Mouse (Mus musculus): ENCODE data around the gene Fry. TPM values are rescaled to one million over a fixed set of nuclear protein-coding genes. Genes with fewer than 3 reads are reported as not detected.

Fry gene
- polyA plus RNA-seq, 1 experiment from 2014 or later: 43.4 TPM

- WGBS: 85% methylated on average over 7 of the region's 7 CpGs
- no peak for ATAC-seq
- Histone ChIP-seq H3K4me2 (ENCODE audit: low read length) (no peak overlapping the region), H3K27me3 (replicated peaks; ENCODE audit: control insufficient read depth, insufficient read depth, low read length) (no peaks in the 10 kb centered on the region), H3K27ac (ENCODE audit: low read depth, low read length) (no peak overlapping the region), H3K36me3 (ENCODE audit: control insufficient read depth, insufficient read depth, low read length) (no peaks in the 10 kb centered on the region), H3K9me3 (ENCODE audit: control insufficient read depth, low read length) (no peaks in the 10 kb centered on the region), H3K4me3 (ENCODE audit: low read length) (no peak overlapping the region), H3K9ac (ENCODE audit: low read depth, low read length) (no peak overlapping the region), H3K4me1 (ENCODE audit: control insufficient read depth, insufficient read depth, low read depth, low read length) (no peaks in the 10 kb centered on the region)
These were observed 12.1 kb upstream of the Fry start for GRCm38 (mm10) chr5:150106358-150106757.

- ATAC-seq: no peak
- Histone ChIP-seq H3K36me3 (ENCODE audit: control insufficient read depth, insufficient read depth, low read length) (no peaks in the 10 kb centered on the region), H3K27me3 (replicated peaks; ENCODE audit: control insufficient read depth, insufficient read depth, low read length) (no peaks in the 10 kb centered on the region), H3K9me3 (ENCODE audit: control insufficient read depth, low read length) (no peaks in the 10 kb centered on the region), H3K27ac (ENCODE audit: low read depth, low read length) (no peak overlapping the region), H3K4me3 (ENCODE audit: low read length) (no peak overlapping the region), H3K4me1 (ENCODE audit: control insufficient read depth, insufficient read depth, low read depth, low read length) (peaks cover 11% of the 10 kb centered on the region), H3K4me2 (ENCODE audit: low read length) (no peak overlapping the region), H3K9ac (ENCODE audit: low read depth, low read length) (no peak overlapping the region)
- WGBS: 43% methylated on average over 8 of the region's 8 CpGs
These were observed 7.2 kb upstream of the Fry start for GRCm38 (mm10) chr5:150111236-150111635.

GRCm38 (mm10) chr5:150114007-150114406 lies 4.4 kb upstream of the Fry start:
- Histone ChIP-seq H3K36me3 (ENCODE audit: control insufficient read depth, insufficient read depth, low read length) (no peaks in the 10 kb centered on the region), H3K4me2 (ENCODE audit: low read length) (no peak overlapping the region), H3K9me3 (ENCODE audit: control insufficient read depth, low read length) (no peaks in the 10 kb centered on the region), H3K9ac (ENCODE audit: low read depth, low read length) (no peak overlapping the region), H3K4me3 (ENCODE audit: low read length) (no peak overlapping the region), H3K27me3 (replicated peaks; ENCODE audit: control insufficient read depth, insufficient read depth, low read length) (no peaks in the 10 kb centered on the region), H3K4me1 (ENCODE audit: control insufficient read depth, insufficient read depth, low read depth, low read length) (peaks cover 12% of the 10 kb centered on the region), H3K27ac (ENCODE audit: low read depth, low read length) (no peak overlapping the region)
- ATAC-seq: no peak
- WGBS: 80% methylated on average over 7 of the region's 7 CpGs

GRCm38 (mm10) chr5:150114778-150115177 lies 3.7 kb upstream of the Fry start:
- Histone ChIP-seq H3K9me3 (ENCODE audit: control insufficient read depth, low read length) (no peaks in the 10 kb centered on the region), H3K9ac (ENCODE audit: low read depth, low read length) (no peak overlapping the region), H3K4me2 (ENCODE audit: low read length) (no peak overlapping the region), H3K27me3 (replicated peaks; ENCODE audit: control insufficient read depth, insufficient read depth, low read length) (no peaks in the 10 kb centered on the region), H3K36me3 (ENCODE audit: control insufficient read depth, insufficient read depth, low read length) (no peaks in the 10 kb centered on the region), H3K4me1 (ENCODE audit: control insufficient read depth, insufficient read depth, low read depth, low read length) (peaks cover 14% of the 10 kb centered on the region), H3K4me3 (ENCODE audit: low read length) (no peak overlapping the region), H3K27ac (ENCODE audit: low read depth, low read length) (no peak overlapping the region)
- 85% methylated on average over 4 of the region's 4 CpGs for WGBS
- ATAC-seq: no peak

GRCm38 (mm10) chr5:150115271-150116092 lies 3.0 kb upstream of the Fry start:
- 32% methylated on average over 16 of the region's 16 CpGs for WGBS
- no peaks in the 10 kb centered on the region for H3K9me3 ChIP-seq (ENCODE audit: control insufficient read depth, low read length)
- no peaks in the 10 kb centered on the region for H3K36me3 ChIP-seq (ENCODE audit: control insufficient read depth, insufficient read depth, low read length)
- H3K4me3 ChIP-seq (ENCODE audit: low read length): no peak overlapping the region
- H3K9ac ChIP-seq (ENCODE audit: low read depth, low read length): no peak overlapping the region
- H3K27ac ChIP-seq (ENCODE audit: low read depth, low read length): no peak overlapping the region
- peak; percentile 18; the same call in 1 of the 2 replicates for ATAC-seq
- no peaks in the 10 kb centered on the region for H3K27me3 ChIP-seq (replicated peaks; ENCODE audit: control insufficient read depth, insufficient read depth, low read length)
- peaks cover 14% of the 10 kb centered on the region for H3K4me1 ChIP-seq (ENCODE audit: control insufficient read depth, insufficient read depth, low read depth, low read length)
- peak overlapping the region; percentile 33 for H3K4me2 ChIP-seq (ENCODE audit: low read length)

- no peaks in the 10 kb centered on the region for H3K36me3 ChIP-seq (ENCODE audit: control insufficient read depth, insufficient read depth, low read length)
- no peak for ATAC-seq
- no peak overlapping the region for H3K9ac ChIP-seq (ENCODE audit: low read depth, low read length)
- H3K4me1 ChIP-seq (ENCODE audit: control insufficient read depth, insufficient read depth, low read depth, low read length): peaks cover 14% of the 10 kb centered on the region
- H3K4me3 ChIP-seq (ENCODE audit: low read length): no peak overlapping the region
- H3K27me3 ChIP-seq (replicated peaks; ENCODE audit: control insufficient read depth, insufficient read depth, low read length): no peaks in the 10 kb centered on the region
- H3K4me2 ChIP-seq (ENCODE audit: low read length): 0 out of 2 replicates have a peak overlapping the region, but pooled peaks have one; percentile 33
- no peak overlapping the region for H3K27ac ChIP-seq (ENCODE audit: low read depth, low read length)
- WGBS: 58% methylated on average over 9 of the region's 9 CpGs
- no peaks in the 10 kb centered on the region for H3K9me3 ChIP-seq (ENCODE audit: control insufficient read depth, low read length)
These were observed 2.1 kb upstream of the Fry start for GRCm38 (mm10) chr5:150116216-150116905.

- Histone ChIP-seq H3K27me3 (replicated peaks; ENCODE audit: control insufficient read depth, insufficient read depth, low read length) (no peaks in the 10 kb centered on the region), H3K27ac (ENCODE audit: low read depth, low read length) (no peak overlapping the region)
- WGBS: 85% methylated on average over 6 of the region's 6 CpGs
These were observed 1.6 kb upstream of the Fry start for GRCm38 (mm10) chr5:150116906-150117216.

GRCm38 (mm10) chr5:150118124-150118454 lies 356 bp upstream of the Fry start:
- Histone ChIP-seq H3K36me3 (ENCODE audit: control insufficient read depth, insufficient read depth, low read length) (no peaks in the 10 kb centered on the region), H3K27ac (ENCODE audit: low read depth, low read length) (peak overlapping the region; percentile 37), H3K27me3 (replicated peaks; ENCODE audit: control insufficient read depth, insufficient read depth, low read length) (no peaks in the 10 kb centered on the region), H3K4me2 (ENCODE audit: low read length) (peak overlapping the region; percentile 88), H3K4me3 (ENCODE audit: low read length) (peak overlapping the region; percentile 73), H3K9me3 (ENCODE audit: control insufficient read depth, low read length) (no peaks in the 10 kb centered on the region), H3K9ac (ENCODE audit: low read depth, low read length) (peak overlapping the region; percentile 65), H3K4me1 (ENCODE audit: control insufficient read depth, insufficient read depth, low read depth, low read length) (peaks cover 14% of the 10 kb centered on the region)
- WGBS: 17% methylated on average over 8 of the region's 8 CpGs
- ATAC-seq: no peak

More at GRCm38 (mm10) chr5:150116906-150117216, 1.6 kb upstream of the Fry start:
- no peak overlapping the region for H3K4me2 ChIP-seq (ENCODE audit: low read length)
- no peak overlapping the region for H3K9ac ChIP-seq (ENCODE audit: low read depth, low read length)
- no peak for ATAC-seq
- H3K9me3 ChIP-seq (ENCODE audit: control insufficient read depth, low read length): no peaks in the 10 kb centered on the region
- H3K36me3 ChIP-seq (ENCODE audit: control insufficient read depth, insufficient read depth, low read length): no peaks in the 10 kb centered on the region
- no peak overlapping the region for H3K4me3 ChIP-seq (ENCODE audit: low read length)
- peaks cover 14% of the 10 kb centered on the region for H3K4me1 ChIP-seq (ENCODE audit: control insufficient read depth, insufficient read depth, low read depth, low read length)

GRCm38 (mm10) chr5:150120676-150121075 lies 2.2 kb downstream of the Fry start:
- Histone ChIP-seq H3K27me3 (replicated peaks; ENCODE audit: control insufficient read depth, insufficient read depth, low read length) (no peaks in the 10 kb centered on the region), H3K4me3 (ENCODE audit: low read length) (no peak overlapping the region), H3K36me3 (ENCODE audit: control insufficient read depth, insufficient read depth, low read length) (no peaks in the 10 kb centered on the region), H3K9me3 (ENCODE audit: control insufficient read depth, low read length) (no peaks in the 10 kb centered on the region), H3K4me1 (ENCODE audit: control insufficient read depth, insufficient read depth, low read depth, low read length) (peaks cover 6% of the 10 kb centered on the region), H3K9ac (ENCODE audit: low read depth, low read length) (no peak overlapping the region), H3K4me2 (ENCODE audit: low read length) (no peak overlapping the region), H3K27ac (ENCODE audit: low read depth, low read length) (no peak overlapping the region)
- 90% methylated on average over 8 of the region's 8 CpGs for whole genome bisulfite sequencing
- ATAC-seq: no peak
